Mouse (Mus musculus) bone marrow macrophage, adult 2 months (primary cell): ENCODE data around the gene Slamf8. TPM values are rescaled to one million over a fixed set of nuclear protein-coding genes. Genes with fewer than 3 reads are reported as not detected.

Source experiments
- H3K27ac ChIP-seq: 2 replicates; pipeline ENCODE4 v1.5.1; 2012; ENCODE audit warnings: low read depth, low read length; ENCODE audit not compliant: insufficient read depth
- H3K4me1 ChIP-seq: 2 replicates; pipeline ENCODE4 v1.6.1; 2012; ENCODE audit warnings: low read length; ENCODE audit not compliant: control insufficient read depth, insufficient read depth
- H3K4me3 ChIP-seq: 2 replicates; pipeline ENCODE4 v1.5.1; 2012; ENCODE audit warnings: mild to moderate bottlenecking, low read length, moderate library complexity; ENCODE audit not compliant: insufficient read depth
- CTCF ChIP-seq: IDR thresholded peaks from 2 replicates; pipeline ENCODE4 v1.5.1; 2012; ENCODE audit warnings: low read depth, mild to moderate bottlenecking, low read length, moderate library complexity
- POLR2A ChIP-seq: IDR thresholded peaks from 2 replicates; pipeline ENCODE4 v1.6.1; 2012; ENCODE audit warnings: mild to moderate bottlenecking, low read depth, low read length, borderline replicate concordance
- polyA plus RNA-seq: library from polyadenylated mRNA; stranded (reverse); fragments of >200 nt; gene quantifications from 2 replicates; pipeline ENCODE4 v1.2.4, GENCODE M21; 2012; ENCODE audit not compliant: missing spikeins, insufficient read depth, insufficient read length

Slamf8 gene
- 4.0 TPM in 2 replicates for polyA plus RNA-seq

GRCm38 (mm10) chr1:172590385-172590784 is at the start of gene Slamf8:
TSS of gene Slamf8 (minus strand) at chr1:172590568.
- Histone ChIP-seq H3K27ac (peak within 1 kb of the TSS; percentile 12; the same call in 1 of the 2 replicates), H3K4me1 (peaks cover 37% of the 10 kb centered on the region), H3K4me3 (no peak within 1 kb of the TSS)
- TF ChIP-seq CTCF (no peak), POLR2A (no peak)

- Histone ChIP-seq H3K4me1 (peaks cover 21% of the 10 kb centered on the region), H3K27ac (no peak overlapping the region), H3K4me3 (no peak overlapping the region)
- TF ChIP-seq CTCF (no peak), POLR2A (no peak)
Observed at GRCm38 (mm10) chr1:172638781-172639180, 48.4 kb upstream of the Slamf8 start.

- no peak overlapping the region for H3K4me3 ChIP-seq
- H3K27ac ChIP-seq = no peak overlapping the region
- TF ChIP-seq POLR2A (no peak), CTCF (no peak)
- H3K4me1 ChIP-seq = peaks cover 15% of the 10 kb centered on the region
Observed at GRCm38 (mm10) chr1:172637801-172638200, 47.4 kb upstream of the Slamf8 start.

- no peak overlapping the region for H3K27ac ChIP-seq
- TF ChIP-seq CTCF (no peak), POLR2A (no peak)
- no peak overlapping the region for H3K4me3 ChIP-seq
- H3K4me1 ChIP-seq = peaks cover 19% of the 10 kb centered on the region
Observed at GRCm38 (mm10) chr1:172636266-172636665, 45.9 kb upstream of the Slamf8 start.

GRCm38 (mm10) chr1:172635258-172635657 is 44.9 kb upstream of the Slamf8 start:
- no peak for TF ChIP-seq CTCF
- TF ChIP-seq POLR2A = no peak
- Histone ChIP-seq H3K4me3 (no peak overlapping the region), H3K4me1 (peaks cover 19% of the 10 kb centered on the region), H3K27ac (no peak overlapping the region)

GRCm38 (mm10) chr1:172634136-172634535 is 43.8 kb upstream of the Slamf8 start:
- Histone ChIP-seq H3K4me1 (peaks cover 15% of the 10 kb centered on the region), H3K27ac (no peak overlapping the region)
- TF ChIP-seq POLR2A = no peak

GRCm38 (mm10) chr1:172632451-172633326 is 42.3 kb upstream of the Slamf8 start, which contains the start of gene Dusp23:
TSS of gene Dusp23 (minus strand) at chr1:172632962.
- no peak for TF ChIP-seq POLR2A
- TF ChIP-seq CTCF = peak; percentile 89
- H3K4me1 ChIP-seq = peaks cover 11% of the 10 kb centered on the region
- H3K4me3 ChIP-seq = peak within 1 kb of the TSS; percentile 98
- peak within 1 kb of the TSS; percentile 92 for H3K27ac ChIP-seq

More at GRCm38 (mm10) chr1:172634136-172634535, 43.8 kb upstream of the Slamf8 start:
- no peak overlapping the region for H3K4me3 ChIP-seq

GRCm38 (mm10) chr1:172631721-172632120 is 41.4 kb upstream of the Slamf8 start:
- H3K4me1 ChIP-seq = peaks cover 11% of the 10 kb centered on the region

GRCm38 (mm10) chr1:172629831-172630230 is 39.5 kb upstream of the Slamf8 start:
- H3K4me1 ChIP-seq = peaks cover 5% of the 10 kb centered on the region
- H3K4me3 ChIP-seq = no peak overlapping the region
- TF ChIP-seq CTCF = no peak
- H3K27ac ChIP-seq = no peak overlapping the region

More at GRCm38 (mm10) chr1:172631721-172632120, 41.4 kb upstream of the Slamf8 start:
- Histone ChIP-seq H3K4me3 (no peak overlapping the region), H3K27ac (no peak overlapping the region)
- TF ChIP-seq CTCF (no peak), POLR2A (no peak)

GRCm38 (mm10) chr1:172626306-172626705 is 35.9 kb upstream of the Slamf8 start:
- TF ChIP-seq CTCF (no peak), POLR2A (no peak)
- H3K27ac ChIP-seq = no peak overlapping the region
- no peak overlapping the region for H3K4me3 ChIP-seq
- H3K4me1 ChIP-seq = no peaks in the 10 kb centered on the region
